In genomic region chr17:31511792-31512495, GRCm38 (mm10) we compare ENCODE assay signal across 8 mouse cellular contexts. TPM values are rescaled to one million over a fixed set of nuclear protein-coding genes. Genes with fewer than 3 reads are reported as not detected.
DNase-seq lines count a peak whose midpoint lies in the region; ATAC-seq and TF ChIP-seq lines count a peak whose summit lies in the region.

No protein-coding gene starts in this region.

- peaks cover 48% of the 10 kb centered on the region for H3K36me3 ChIP-seq in G1E (replicated peaks)
- H3K36me3 ChIP-seq in forebrain, postnatal 0 days (ENCODE audit: insufficient read depth): peaks cover 27% of the 10 kb centered on the region
- H3K36me3 ChIP-seq in lung, embryonic 16.5 days (ENCODE audit: control insufficient read depth, insufficient read depth, low read length): peaks cover 12% of the 10 kb centered on the region; the same call in 1 of the 2 replicates

- under 1% methylated on average over 56 of the region's 56 CpGs for WGBS in forebrain, postnatal 0 days
- WGBS in lung, embryonic 16.5 days: under 1% methylated on average over 55 of the region's 56 CpGs

- H3K27me3 ChIP-seq in G1E (ENCODE audit: insufficient read depth, low read length): no peaks in the 10 kb centered on the region
- H3K27me3 ChIP-seq in forebrain, postnatal 0 days (ENCODE audit: insufficient read depth, low read length): no peaks in the 10 kb centered on the region
- H3K27me3 ChIP-seq in lung, embryonic 16.5 days (ENCODE audit: control insufficient read depth, insufficient read depth, low read depth, low read length): no peaks in the 10 kb centered on the region

- TF ChIP-seq CTCF in G1E (IDR thresholded peaks at IDR 0.05; ENCODE audit: low read depth, low read length): no peak
- no peak for TF ChIP-seq CTCF in forebrain, postnatal 0 days (IDR thresholded peaks at IDR 0.05; ENCODE audit: low read depth)

- H3K27ac ChIP-seq in forebrain, postnatal 0 days (ENCODE audit: low read depth, low read length): peak overlapping the region; percentile 90
- peak overlapping the region; percentile 77 for H3K27ac ChIP-seq in lung, embryonic 16.5 days (ENCODE audit: low read length)

- H3K4me2 ChIP-seq in forebrain, postnatal 0 days (ENCODE audit: low read depth): peak overlapping the region; percentile 64
- H3K4me2 ChIP-seq in lung, embryonic 16.5 days (ENCODE audit: low read depth, low read length): peak overlapping the region; percentile 84

- H3K4me1 ChIP-seq in G1E (ENCODE audit: insufficient read depth, low read depth, low read length): peaks cover 45% of the 10 kb centered on the region
- H3K4me1 ChIP-seq in forebrain, postnatal 0 days (ENCODE audit: insufficient read depth): peaks cover 4% of the 10 kb centered on the region; the same call in 1 of the 2 replicates
- peaks cover 6% of the 10 kb centered on the region for H3K4me1 ChIP-seq in lung, embryonic 16.5 days (replicated peaks; ENCODE audit: control insufficient read depth, insufficient read depth, low read length)

- H3K4me3 ChIP-seq in G1E (ENCODE audit: low read depth, low read length): peak overlapping the region; percentile 91
- peak overlapping the region; percentile 77 for H3K4me3 ChIP-seq in forebrain, postnatal 0 days (ENCODE audit: low read depth, low read length)
- H3K4me3 ChIP-seq in lung, embryonic 16.5 days (ENCODE audit: low read length): peak overlapping the region; percentile 91

- peak; percentile 77 for DNase-seq in G1E (ENCODE audit: low spot score)
- DNase-seq in cerebellum, adult 18-20 months: peak; percentile 88 to 91
- peak; percentile 97 for DNase-seq in forebrain, postnatal 0 days
- peak; percentile 61 for DNase-seq in layer of hippocampus, adult 9-10 months (ENCODE audit: low spot score)
- peak; percentile 63 for DNase-seq in ovary, postnatal 10 days (ENCODE audit: low spot score)
- DNase-seq in thymus, postnatal 10 days (ENCODE audit: low spot score in 2 of 2): peak; percentile 82 to 83

- peak; percentile 77 for ATAC-seq in G1E (ENCODE audit: extremely low read depth, insufficient number of reproducible peaks, low FRiP score, poor library complexity, severe bottlenecking)
- ATAC-seq in forebrain, postnatal 0 days: peak; percentile 97
- peak; percentile 93 to 97 for ATAC-seq in hematopoietic stem cell, adult 5-6 weeks (replicated peaks in 1 of 2; ENCODE audit: insufficient read depth in 1 of 2, low FRiP score in 2 of 2, low TSS enrichment in 1 of 2, low read depth in 1 of 2, poor library complexity in 2 of 2, severe bottlenecking in 2 of 2)
- peak; percentile 96 for ATAC-seq in lung, embryonic 16.5 days (ENCODE audit: low read depth)

- peak overlapping the region; percentile 68 for H3K9ac ChIP-seq in forebrain, postnatal 0 days
- H3K9ac ChIP-seq in lung, embryonic 16.5 days (ENCODE audit: low read length): peak overlapping the region; percentile 83

- no peaks in the 10 kb centered on the region for H3K9me3 ChIP-seq in G1E (replicated peaks)
- H3K9me3 ChIP-seq in forebrain, postnatal 0 days (ENCODE audit: low read length): no peaks in the 10 kb centered on the region
- H3K9me3 ChIP-seq in lung, embryonic 16.5 days (ENCODE audit: control insufficient read depth, low read length): no peaks in the 10 kb centered on the region

RNA-seq across cellular contexts. Expression of gene Wdr4, which starts 7.8 kb away (rescaled TPM):
- total RNA-seq in G1E (2014; fragmentation: Nextera tagmentation) (13.0 and 21.2 TPM in 2 replicates), G1E (2017) (18.4 and 20.6 TPM in 2 replicates)
- 51.0 and 59.3 TPM in 2 replicates for polyA plus RNA-seq in G1E (2012)
- total RNA-seq in forebrain, postnatal 0 days (2014; rRNA removed): 54.4 and 55.7 TPM in 2 replicates
- 28.7 and 31.7 TPM in 2 replicates for polyA plus RNA-seq in forebrain, postnatal 0 days (2015; fragmentation: Nextera tagmentation; extraction: Ambion mirVana)
- 17.9 and 25.9 TPM in 2 replicates for total RNA-seq in hematopoietic stem cell, adult 5-6 weeks (2017)
- 28.6 and 33.7 TPM in 2 replicates for polyA plus RNA-seq in lung, embryonic 16.5 days (2015; fragmentation: Nextera tagmentation; extraction: Ambion mirVana)

RNA-seq across cellular contexts. Expression of gene Ndufv3, which starts 8.0 kb away (rescaled TPM):
- 180 and 181 TPM in 2 replicates for total RNA-seq in G1E (2014; fragmentation: Nextera tagmentation)
- total RNA-seq in G1E (2017): 693 and 773 TPM in 2 replicates
- 528 and 713 TPM in 2 replicates for polyA plus RNA-seq in G1E (2012)
- total RNA-seq in forebrain, postnatal 0 days (2014; rRNA removed): 337 and 459 TPM in 2 replicates
- 500 and 583 TPM in 2 replicates for polyA plus RNA-seq in forebrain, postnatal 0 days (2015; fragmentation: Nextera tagmentation; extraction: Ambion mirVana)
- total RNA-seq in hematopoietic stem cell, adult 5-6 weeks (2017): 127 and 203 TPM in 2 replicates
- polyA plus RNA-seq in lung, embryonic 16.5 days (2015; fragmentation: Nextera tagmentation; extraction: Ambion mirVana): 253 and 258 TPM in 2 replicates

RNA-seq across cellular contexts. Expression of gene Pknox1, which starts 52.6 kb away (rescaled TPM):
- total RNA-seq in G1E (2014; fragmentation: Nextera tagmentation): 30.4 and 34.8 TPM in 2 replicates
- 25.1 and 29.0 TPM in 2 replicates for total RNA-seq in G1E (2017)
- polyA plus RNA-seq in G1E (2012): 6.2 and 8.5 TPM in 2 replicates
- total RNA-seq in forebrain, postnatal 0 days (2014; rRNA removed): 26.1 and 30.6 TPM in 2 replicates
- polyA plus RNA-seq in forebrain, postnatal 0 days (2015; fragmentation: Nextera tagmentation; extraction: Ambion mirVana): 16.7 and 18.5 TPM in 2 replicates
- 30.8 and 31.6 TPM in 2 replicates for total RNA-seq in hematopoietic stem cell, adult 5-6 weeks (2017)
- polyA plus RNA-seq in lung, embryonic 16.5 days (2015; fragmentation: Nextera tagmentation; extraction: Ambion mirVana): 44.1 and 44.4 TPM in 2 replicates

Comparison
In these comparisons a context has a peak if more than half of its experiments do, and no peak if none do; other contexts are left out.
1. Peak in every context shown above with its lines: DNase-seq, ATAC-seq, H3K4me3 ChIP-seq and H3K27ac ChIP-seq.